Mouse (Mus musculus) kidney, embryonic 15.5 days (tissue): ENCODE results near the gene Ei24. TPM values are rescaled to one million over a fixed set of nuclear protein-coding genes. Genes with fewer than 3 reads are reported as not detected.

Experiments
- ATAC-seq: fragments of 200-750 bp; cut with Nextera tagmentation; replicated peaks from 2 replicates; pipeline ENCODE4 v1.8.0; 2017; ENCODE audit warnings: moderate TSS enrichment; ENCODE audit not compliant: low FRiP score
- H3K27ac ChIP-seq: fragments of 300-500 bp; sonication (generic); 2 replicates; pipeline ENCODE4 v1.5.1; 2015; ENCODE audit warnings: mild to moderate bottlenecking, inconsistent platforms
- H3K27me3 ChIP-seq: fragments of 300-500 bp; sonication (generic); 2 replicates; pipeline ENCODE4 v1.6.1; 2015; ENCODE audit warnings: inconsistent platforms
- H3K36me3 ChIP-seq: fragments of 300-500 bp; sonication (generic); 2 replicates; pipeline ENCODE4 v1.6.1; 2015; ENCODE audit warnings: inconsistent platforms
- H3K4me1 ChIP-seq: fragments of 300-500 bp; sonication (generic); 2 replicates; pipeline ENCODE4 v1.6.1; 2015; ENCODE audit warnings: inconsistent platforms
- H3K4me2 ChIP-seq: fragments of 300-500 bp; sonication (generic); 2 replicates; pipeline ENCODE4 v1.6.1; 2015; ENCODE audit warnings: moderate library complexity, mild to moderate bottlenecking, inconsistent platforms
- H3K4me3 ChIP-seq: fragments of 300-500 bp; sonication (generic); replicated peaks from 2 replicates; pipeline ENCODE4 v1.5.1; 2015; ENCODE audit warnings: mild to moderate bottlenecking, inconsistent platforms
- H3K9ac ChIP-seq: fragments of 300-500 bp; sonication (generic); 2 replicates; pipeline ENCODE4 v1.6.1; 2015; ENCODE audit warnings: mild to moderate bottlenecking, inconsistent platforms
- H3K9me3 ChIP-seq: fragments of 300-500 bp; sonication (generic); replicated peaks from 2 replicates; pipeline ENCODE4 v1.6.1; 2016; ENCODE audit warnings: inconsistent platforms
- WGBS: fragments of 180-500 bp; shearing (Covaris S2); methylation state at CpG from one replicate; pipeline ENCODE4 v1.1.7; 2015; ENCODE audit warnings: mixed read lengths; 5-methylcytosine and 5-hydroxymethylcytosine counted together
- polyA plus RNA-seq: library from polyadenylated mRNA; unstranded; fragments of >200 nt; fragmentation: Nextera tagmentation; extraction: Ambion mirVana; gene quantifications from 2 replicates; pipeline ENCODE4 v1.2.1, GENCODE M21; 2015

The Ei24 gene
- polyA plus RNA-seq, 1 experiment from 2014 or later, result 116 TPM

GRCm38 (mm10) chr9:36769048-36769413 is 28.2 kb downstream of the Ei24 start:
- ATAC-seq, result no peak
- peaks cover 16% of the 10 kb centered on the region for H3K4me1 ChIP-seq
- peak overlapping the region; percentile 100 for H3K4me3 ChIP-seq
- H3K9ac ChIP-seq, result no peak overlapping the region
- H3K27me3 ChIP-seq, result no peaks in the 10 kb centered on the region
- WGBS, result 83% methylated on average over 1 of the region's 1 CpGs
- peak overlapping the region; percentile 70 for H3K4me2 ChIP-seq
- H3K27ac ChIP-seq, result no peak overlapping the region
- peaks cover 10% of the 10 kb centered on the region for H3K36me3 ChIP-seq
- H3K9me3 ChIP-seq, result no peaks in the 10 kb centered on the region

GRCm38 (mm10) chr9:36768156-36769047 is 28.8 kb downstream of the Ei24 start:
- WGBS, result 13% methylated on average over 25 of the region's 25 CpGs

GRCm38 (mm10) chr9:36767203-36768143 is 29.7 kb downstream of the Ei24 start, which contains the start of gene Stt3a:
Gene Stt3a, minus strand, starts transcription at chr9:36767679.
- H3K4me2 ChIP-seq, result peak within 1 kb of the TSS; percentile 70
- H3K27ac ChIP-seq, result peak within 1 kb of the TSS; percentile 86
- peak within 1 kb of the TSS; percentile 100 for H3K4me3 ChIP-seq
- no peaks in the 10 kb centered on the region for H3K9me3 ChIP-seq
- no peaks in the 10 kb centered on the region for H3K27me3 ChIP-seq
- peak; percentile 100 for ATAC-seq
- H3K9ac ChIP-seq, result peak within 1 kb of the TSS; percentile 97
- peaks cover 24% of the 10 kb centered on the region for H3K36me3 ChIP-seq
- WGBS, result under 1% methylated on average over 60 of the region's 60 CpGs
- H3K4me1 ChIP-seq, result peaks cover 16% of the 10 kb centered on the region

More at GRCm38 (mm10) chr9:36768156-36769047, 28.8 kb downstream of the Ei24 start:
- peak; percentile 6 for ATAC-seq
- Histone ChIP-seq H3K36me3 (peaks cover 16% of the 10 kb centered on the region), H3K4me2 (peak overlapping the region; percentile 70), H3K27ac (peak overlapping the region; percentile 86), H3K27me3 (no peaks in the 10 kb centered on the region), H3K4me3 (peak overlapping the region; percentile 100), H3K4me1 (peaks cover 16% of the 10 kb centered on the region), H3K9me3 (no peaks in the 10 kb centered on the region), H3K9ac (peak overlapping the region; percentile 80)

GRCm38 (mm10) chr9:36764378-36764777 is 32.8 kb downstream of the Ei24 start:
- no peak for ATAC-seq
- Histone ChIP-seq H3K4me1 (peaks cover 16% of the 10 kb centered on the region), H3K9ac (no peak overlapping the region), H3K27me3 (no peaks in the 10 kb centered on the region), H3K9me3 (no peaks in the 10 kb centered on the region), H3K27ac (no peak overlapping the region), H3K4me2 (no peak overlapping the region), H3K4me3 (no peak overlapping the region), H3K36me3 (peaks cover 48% of the 10 kb centered on the region)
- WGBS, result 88% methylated on average over 1 of the region's 1 CpGs

Other genes starting within 250 kb of the Ei24 start
- not detected in 2 replicates for gene Gm17689, start 214.8 kb downstream of the Ei24 start, polyA plus RNA-seq
- gene A630095E13Rik, start 154.0 kb downstream of the Ei24 start, polyA plus RNA-seq, result not detected in 2 replicates
- not detected in 2 replicates for gene Acrv1, start 104.2 kb downstream of the Ei24 start, polyA plus RNA-seq
- 37.7 and 38.1 TPM in 2 replicates for gene Chek1, start 70.3 kb downstream of the Ei24 start, polyA plus RNA-seq
- gene Stt3a, start 29.7 kb downstream of the Ei24 start, polyA plus RNA-seq, result 288 and 309 TPM in 2 replicates
- 5.1 and 7.2 TPM in 2 replicates for gene Fez1, start 24.5 kb upstream of the Ei24 start, polyA plus RNA-seq